Mouse (Mus musculus) monocyte, adult 5-6 weeks (primary cell): Measurements from ENCODE around the gene Arr3. TPM values are rescaled to one million over a fixed set of nuclear protein-coding genes. Genes with fewer than 3 reads are reported as not detected.

Source experiments
- ATAC-seq: fragments of 153-309, 156-312 bp; replicated peaks from 2 replicates; pipeline ENCODE4 v1.8.0; 2017; ENCODE audit warnings: mild to moderate bottlenecking; ENCODE audit not compliant: low TSS enrichment, insufficient number of reproducible peaks, severe bottlenecking, poor library complexity, low FRiP score
- total RNA-seq: library from RNA; stranded (forward); fragments of 200-1000, 200-491, 200-594 nt; gene quantifications from 3 replicates; pipeline ENCODE4 v1.2.3, GENCODE M21; 2017

Arr3 gene
- total RNA-seq, result not detected in 3 replicates

- ATAC-seq, result no peak
These were observed at the start of gene Arr3 for GRCm38 (mm10) chrX:100605314-100605713. Gene Arr3, plus strand, starts transcription at chrX:100605497.

DNA sequence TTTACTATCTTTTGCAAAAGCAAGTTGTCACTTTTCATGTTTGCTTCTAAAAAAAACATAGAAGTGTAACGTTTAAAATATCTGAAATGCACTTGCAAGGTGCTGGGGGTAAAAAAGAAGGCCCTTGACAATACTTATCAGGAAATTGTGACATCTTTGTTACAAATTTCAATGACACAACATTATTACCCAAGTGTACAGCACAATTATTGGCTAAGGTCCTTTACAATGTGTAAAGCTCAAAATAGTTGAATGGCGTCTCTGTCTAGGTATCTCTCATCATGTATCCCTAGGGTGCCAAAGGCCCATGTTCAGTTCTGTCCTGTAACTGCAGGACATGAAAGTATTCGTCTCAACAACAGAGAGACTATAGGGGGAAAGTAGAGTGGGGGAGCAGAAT is 49.3 kb upstream of the Arr3 start:
- no peak for ATAC-seq

DNA sequence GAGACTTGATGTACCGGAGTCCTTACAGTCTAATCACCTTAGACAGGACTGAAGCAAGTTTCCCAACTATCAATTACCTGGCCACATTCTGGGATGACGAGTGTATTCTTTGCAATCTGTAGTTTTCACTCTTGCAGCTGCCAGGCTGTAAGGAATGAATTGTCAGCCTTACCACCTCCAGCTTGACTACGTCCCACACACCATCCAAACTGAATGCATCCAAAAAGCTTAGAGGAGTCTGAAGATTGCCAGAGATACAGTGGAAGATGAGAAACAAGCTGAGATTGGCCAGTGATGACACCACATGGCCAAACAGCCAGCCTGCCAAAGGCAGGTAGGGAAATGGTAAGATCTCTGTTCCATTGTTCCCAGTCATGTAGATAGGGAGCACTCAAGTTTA is 39.6 kb upstream of the Arr3 start:
- no peak for ATAC-seq

DNA sequence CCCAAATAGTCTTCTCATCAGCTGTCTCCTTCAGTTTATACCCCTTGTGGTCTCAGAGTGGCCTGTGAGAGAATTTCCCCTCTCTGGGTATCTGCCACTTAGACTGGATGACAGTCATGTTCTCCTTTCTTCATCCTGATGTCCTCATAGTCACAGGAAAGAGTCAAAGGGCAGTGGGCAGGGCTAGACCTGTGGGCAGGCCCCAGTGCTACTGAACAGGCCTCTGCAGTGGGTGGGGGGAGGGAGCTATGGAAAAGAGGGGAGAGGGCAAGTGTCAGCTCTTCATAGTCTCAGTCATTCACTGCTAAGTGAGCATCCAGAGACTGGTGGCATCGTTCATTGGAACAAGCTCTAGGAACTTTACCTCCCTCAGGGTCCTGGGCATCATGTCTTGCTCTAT is 33.3 kb upstream of the Arr3 start, which contains the start of gene Awat1:
Gene Awat1, plus strand, starts transcription at position 301 of the 400 bp plus-strand sequence.
- ATAC-seq, result no peak

- no peak for ATAC-seq
These were observed 10.5 kb upstream of the Arr3 start, which contains the start of gene P2ry4 for GRCm38 (mm10) chrX:100594791-100595190. Gene P2ry4, minus strand, starts transcription at chrX:100594869.

GRCm38 (mm10) chrX:100597439-100597838 is 7.9 kb upstream of the Arr3 start:
- no peak for ATAC-seq

DNA sequence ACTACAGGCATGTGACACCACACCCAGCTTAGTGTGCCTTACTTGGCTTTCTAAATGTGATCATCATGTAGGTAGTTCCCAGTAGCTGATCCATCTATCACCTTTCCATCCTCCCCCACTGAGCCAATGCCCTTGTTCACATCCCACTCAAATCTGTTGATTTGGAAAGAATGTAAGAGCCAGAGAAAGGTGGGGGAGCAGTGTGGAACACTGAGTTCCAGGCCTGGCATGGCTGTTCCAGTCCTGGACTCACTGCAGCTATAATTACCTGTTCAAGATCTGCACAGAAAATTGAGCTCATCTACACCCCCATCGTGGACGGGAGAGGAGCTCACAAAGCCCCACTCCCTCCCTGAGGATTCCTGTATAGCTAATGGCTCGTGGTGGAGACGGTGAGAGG is 5.5 kb upstream of the Arr3 start:
- ATAC-seq, result no peak

- no peak for ATAC-seq
These were observed 13.2 kb downstream of the Arr3 start for GRCm38 (mm10) chrX:100618488-100618887.

GRCm38 (mm10) chrX:100621366-100621765 is 16.1 kb downstream of the Arr3 start:
- no peak for ATAC-seq

DNA sequence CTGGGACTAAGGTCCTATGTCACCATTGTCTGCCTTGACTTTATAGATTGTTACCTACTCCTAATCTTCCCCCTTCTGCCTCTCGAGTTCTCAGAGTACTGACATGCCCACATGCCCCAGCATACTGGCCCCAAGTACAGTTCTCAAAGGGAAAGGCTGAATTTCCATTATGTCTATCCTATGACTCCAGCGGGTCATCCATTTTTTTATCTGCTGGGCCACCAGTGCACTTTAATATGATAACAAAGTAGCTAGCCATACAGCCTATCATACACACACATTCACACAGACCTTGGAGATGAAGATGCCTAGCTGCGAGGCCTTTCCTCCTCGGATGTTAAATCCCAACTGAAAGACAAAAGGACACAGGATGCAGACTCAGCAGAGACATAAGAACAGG is 18.9 kb downstream of the Arr3 start:
- ATAC-seq, result no peak

DNA sequence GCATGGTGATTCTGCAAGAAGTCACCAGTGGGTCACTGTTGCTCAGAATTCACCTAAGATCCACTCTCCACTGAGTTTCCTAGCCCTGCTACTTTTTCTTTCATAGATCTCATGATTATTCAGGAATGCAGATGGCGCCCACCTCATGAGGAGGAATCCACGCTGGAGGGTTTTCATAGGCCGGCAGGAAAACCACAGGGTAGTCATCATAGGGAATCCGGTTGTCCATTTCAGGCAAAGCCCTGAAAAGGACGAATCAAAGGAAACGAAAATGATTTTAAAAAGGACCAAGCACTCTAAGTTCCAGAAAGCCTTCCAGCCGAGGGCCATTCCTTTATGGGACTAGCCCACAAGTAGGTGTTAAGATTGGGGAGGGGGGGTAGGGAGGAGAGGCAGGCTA is 19.8 kb downstream of the Arr3 start:
- no peak for ATAC-seq

DNA sequence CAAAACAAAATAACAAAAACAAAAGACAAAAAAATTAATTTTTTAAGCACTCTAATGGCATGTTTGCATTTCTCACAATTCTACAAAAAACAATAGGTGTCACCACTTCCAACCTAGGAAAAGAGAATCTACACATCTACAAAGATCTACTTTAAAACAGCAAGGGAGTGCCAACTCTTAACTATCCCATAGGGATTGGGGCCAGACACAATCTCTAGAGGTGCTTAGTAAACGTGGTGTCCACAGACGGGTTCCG is 20.2 kb downstream of the Arr3 start, which contains the start of gene Kif4:
Gene Kif4, plus strand, starts transcription at position 192 of the 256 bp plus-strand sequence.
- ATAC-seq, result no peak

GRCm38 (mm10) chrX:100625802-100626793 is 20.8 kb downstream of the Arr3 start, which contains the start of gene Pdzd11:
Gene Pdzd11, minus strand, starts transcription at chrX:100626568.
- ATAC-seq, result peak; percentile 100

DNA sequence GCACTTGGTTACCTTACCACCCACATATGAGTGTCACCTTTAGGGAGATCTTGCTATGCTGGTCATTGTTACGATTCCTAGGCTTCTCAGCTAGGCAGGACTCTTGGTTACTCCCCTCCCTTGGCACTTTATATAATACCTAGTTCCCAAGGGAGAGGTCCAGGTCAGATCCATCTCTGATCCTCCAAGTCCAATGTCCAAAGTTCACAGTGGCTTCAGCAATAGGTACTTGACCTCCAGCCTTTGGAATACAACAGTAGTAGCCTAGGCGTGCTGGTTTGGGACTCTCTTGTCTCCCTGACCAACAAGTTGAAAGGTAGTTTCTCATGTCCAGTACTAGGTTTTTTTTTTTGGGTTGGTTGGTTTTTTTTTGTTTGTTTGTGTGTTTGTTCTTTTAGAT is 23.8 kb downstream of the Arr3 start:
- ATAC-seq, result no peak

GRCm38 (mm10) chrX:100638477-100638876 is 33.2 kb downstream of the Arr3 start:
- ATAC-seq, result no peak

GRCm38 (mm10) chrX:100652848-100653247 is 47.6 kb downstream of the Arr3 start:
- no peak for ATAC-seq

- no peak for ATAC-seq
These were observed 59.5 kb downstream of the Arr3 start for GRCm38 (mm10) chrX:100664825-100665224.
